Mouse (Mus musculus) liver, postnatal 0 days (tissue): ENCODE data around the gene Spin1. TPM values are rescaled to one million over a fixed set of nuclear protein-coding genes. Genes with fewer than 3 reads are reported as not detected.

Experiments
- ATAC-seq: fragments of 200-750 bp; cut with Nextera tagmentation; 2 replicates; pipeline ENCODE4 v1.8.0; 2017; ENCODE audit warnings: mild to moderate bottlenecking, moderate library complexity
- DNase-seq: peaks from one replicate; pipeline ENCODE4 v3.0.0-alpha.2; 2016
- H3K27ac ChIP-seq: fragments of 300-500 bp; sonication (generic); 2 replicates; pipeline ENCODE4 v1.5.1; 2014; ENCODE audit warnings: antibody characterized with exemption, moderate library complexity, mild to moderate bottlenecking, low read depth
- H3K27me3 ChIP-seq: fragments of 300-500 bp; sonication (generic); 2 replicates; pipeline ENCODE4 v1.6.1; 2014; ENCODE audit warnings: low read length, control low read depth, mixed read lengths; ENCODE audit not compliant: insufficient read depth
- H3K36me3 ChIP-seq: fragments of 300-500 bp; sonication (generic); replicated peaks from 2 replicates; pipeline ENCODE4 v1.6.1; 2014; ENCODE audit warnings: mild to moderate bottlenecking, control low read depth, low read length, moderate library complexity, mixed read lengths; ENCODE audit not compliant: insufficient read depth
- H3K4me1 ChIP-seq: fragments of 300-500 bp; sonication (generic); 2 replicates; pipeline ENCODE4 v1.6.1; 2014; ENCODE audit warnings: antibody characterized with exemption, mild to moderate bottlenecking, control low read depth; ENCODE audit not compliant: insufficient read depth
- H3K4me2 ChIP-seq: fragments of 300-500 bp; sonication (generic); 2 replicates; pipeline ENCODE4 v1.6.1; 2014; ENCODE audit warnings: low read depth, mild to moderate bottlenecking, low read length, moderate library complexity, mixed read lengths
- H3K4me3 ChIP-seq: fragments of 300-500 bp; sonication (generic); 2 replicates; pipeline ENCODE4 v1.5.1; 2014; ENCODE audit warnings: low read depth, low read length
- H3K9ac ChIP-seq: fragments of 300-500 bp; sonication (generic); replicated peaks from 2 replicates; pipeline ENCODE4 v1.6.1; 2014; ENCODE audit warnings: mild to moderate bottlenecking, moderate library complexity
- H3K9me3 ChIP-seq: fragments of 300-500 bp; sonication (generic); 2 replicates; pipeline ENCODE4 v1.6.1; 2016; ENCODE audit warnings: mild to moderate bottlenecking, control low read depth, low read length, mixed read lengths
- CTCF ChIP-seq: sonication (generic); IDR thresholded peaks from 2 replicates; pipeline ENCODE4 v1.5.1; 2016; ENCODE audit warnings: antibody characterized with exemption, low read depth
- EP300 ChIP-seq: IDR thresholded peaks from 2 replicates; pipeline ENCODE4 v1.6.1; 2016; ENCODE audit warnings: antibody characterized with exemption, low read depth, mild to moderate bottlenecking
- WGBS: fragments of 180-500 bp; shearing (Covaris S2); extraction: QIAGEN DNeasy Blood & Tissue Kit; methylation state at CpG from one replicate; pipeline ENCODE4 v1.1.7; 2014; ENCODE audit not compliant: insufficient replicate concordance; 5-methylcytosine and 5-hydroxymethylcytosine counted together
- polyA plus RNA-seq: library from polyadenylated mRNA; unstranded; fragments of >200 nt; fragmentation: Nextera tagmentation; extraction: Ambion mirVana; gene quantifications from 2 replicates; pipeline ENCODE4 v1.2.1, GENCODE M21; 2015

Gene Spin1
- polyA plus RNA-seq = 11.7 and 12.6 TPM in 2 replicates

DNA sequence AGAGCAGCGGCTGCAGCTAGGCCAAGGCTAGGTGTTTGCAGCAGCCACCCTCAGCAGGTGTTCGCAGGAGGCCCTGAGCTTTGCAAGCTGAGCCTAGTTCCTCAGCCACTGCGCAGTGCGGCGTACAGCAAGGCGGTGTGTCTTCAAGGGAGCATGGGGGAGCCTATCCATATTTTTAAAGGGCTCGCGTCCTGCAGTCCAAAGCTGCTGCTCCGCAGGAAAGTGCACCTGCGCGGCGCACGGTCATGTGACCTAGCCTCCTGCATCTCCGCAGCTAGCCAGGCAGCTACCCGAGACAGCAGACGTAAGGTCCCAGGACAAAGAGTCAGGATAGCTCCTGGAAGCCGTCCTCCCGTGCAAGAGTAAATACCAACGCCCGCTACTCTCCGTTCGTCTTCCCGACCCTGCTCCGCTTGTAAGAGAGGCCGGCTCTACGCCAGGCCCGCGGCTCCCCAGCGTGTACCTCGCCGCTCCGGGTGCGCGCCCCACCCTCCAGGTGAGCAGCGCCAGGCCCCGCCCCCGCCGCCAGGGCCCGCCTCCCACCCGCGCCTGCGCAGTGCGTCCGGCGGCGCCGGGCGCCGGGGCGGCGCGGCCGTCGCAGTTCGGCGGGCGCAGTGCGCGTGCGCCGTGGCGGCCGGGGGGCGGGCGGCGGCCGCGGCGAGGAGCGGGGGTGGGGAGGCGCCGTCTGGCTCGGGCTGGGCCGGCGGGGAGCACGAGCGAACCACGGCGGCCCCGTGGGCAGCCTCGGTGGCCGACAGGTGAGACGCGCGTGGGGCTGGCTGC is at the start of gene Spin1:
Spin1 (plus strand) TSS at position 648 of the 783 bp plus-strand sequence.
- peak within 1 kb of the TSS; percentile 85 for H3K4me3 ChIP-seq
- H3K27ac ChIP-seq = peak within 1 kb of the TSS; percentile 94
- H3K36me3 ChIP-seq = no peaks in the 10 kb centered on the region
- H3K27me3 ChIP-seq = no peaks in the 10 kb centered on the region
- peak; percentile 88 for ATAC-seq
- DNase-seq = peak; percentile 85
- H3K4me1 ChIP-seq = peaks cover 22% of the 10 kb centered on the region
- H3K9ac ChIP-seq = peak within 1 kb of the TSS; percentile 75
- no peaks in the 10 kb centered on the region for H3K9me3 ChIP-seq
- WGBS = 2% methylated on average over 66 of the region's 85 CpGs
- peak within 1 kb of the TSS; percentile 97 for H3K4me2 ChIP-seq
- TF ChIP-seq CTCF = no peak
- no peak for TF ChIP-seq EP300

DNA sequence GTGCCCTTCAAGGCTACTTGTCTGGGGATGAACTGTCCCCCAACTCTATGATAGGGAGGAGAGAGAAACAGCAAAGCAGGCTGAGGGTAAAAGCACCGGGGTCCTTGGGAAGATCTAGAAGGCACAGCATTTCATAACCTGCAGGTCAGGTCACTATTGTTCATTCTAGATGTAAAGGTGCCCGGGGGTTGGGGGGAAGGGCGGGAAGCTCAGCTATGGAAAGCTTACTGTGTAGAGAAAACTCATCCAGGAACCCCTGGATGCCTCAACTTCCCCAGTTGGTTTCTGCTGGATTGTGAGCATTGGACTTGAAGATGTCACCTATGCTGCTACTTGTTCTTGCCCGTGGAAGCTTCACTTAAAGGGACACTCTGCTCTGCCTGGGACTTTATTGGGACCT is 49.7 kb upstream of the Spin1 start:
- H3K4me2 ChIP-seq = no peak overlapping the region
- no peaks in the 10 kb centered on the region for H3K27me3 ChIP-seq
- H3K4me3 ChIP-seq = no peak overlapping the region
- WGBS = 75% methylated on average over 4 of the region's 4 CpGs
- H3K9ac ChIP-seq = no peak overlapping the region
- DNase-seq (no peak), ATAC-seq (no peak)
- H3K9me3 ChIP-seq = no peaks in the 10 kb centered on the region
- no peaks in the 10 kb centered on the region for H3K36me3 ChIP-seq
- no peak for TF ChIP-seq EP300
- TF ChIP-seq CTCF = no peak
- H3K27ac ChIP-seq = no peak overlapping the region
- no peaks in the 10 kb centered on the region for H3K4me1 ChIP-seq

DNA sequence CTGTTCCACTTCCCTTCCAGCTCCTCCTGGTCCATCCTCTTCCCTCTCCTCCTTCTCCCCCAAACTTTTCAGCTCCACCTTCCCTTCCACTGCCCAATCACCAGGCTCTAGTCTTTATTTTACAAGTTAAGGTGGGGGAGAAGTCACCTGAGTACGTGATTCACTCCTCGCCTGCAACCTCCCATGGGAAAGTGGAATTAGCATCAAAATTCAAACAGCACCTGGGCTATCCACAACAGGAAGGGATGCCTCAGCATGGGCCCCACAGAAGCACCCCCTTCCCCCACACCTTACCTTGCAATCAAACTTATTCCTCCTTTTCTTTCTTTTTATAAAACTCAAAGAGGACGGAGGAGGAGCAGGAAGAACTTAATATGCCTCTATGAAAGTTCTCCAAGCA is 48.3 kb upstream of the Spin1 start:
- Histone ChIP-seq H3K27ac (no peak overlapping the region), H3K36me3 (no peaks in the 10 kb centered on the region), H3K9me3 (no peaks in the 10 kb centered on the region), H3K4me3 (no peak overlapping the region), H3K9ac (no peak overlapping the region), H3K27me3 (no peaks in the 10 kb centered on the region), H3K4me2 (no peak overlapping the region), H3K4me1 (no peaks in the 10 kb centered on the region)
- ATAC-seq (no peak), DNase-seq (no peak)
- no peak for TF ChIP-seq CTCF
- no peak for TF ChIP-seq EP300
- WGBS = 62% methylated on average over 3 of the region's 3 CpGs

DNA sequence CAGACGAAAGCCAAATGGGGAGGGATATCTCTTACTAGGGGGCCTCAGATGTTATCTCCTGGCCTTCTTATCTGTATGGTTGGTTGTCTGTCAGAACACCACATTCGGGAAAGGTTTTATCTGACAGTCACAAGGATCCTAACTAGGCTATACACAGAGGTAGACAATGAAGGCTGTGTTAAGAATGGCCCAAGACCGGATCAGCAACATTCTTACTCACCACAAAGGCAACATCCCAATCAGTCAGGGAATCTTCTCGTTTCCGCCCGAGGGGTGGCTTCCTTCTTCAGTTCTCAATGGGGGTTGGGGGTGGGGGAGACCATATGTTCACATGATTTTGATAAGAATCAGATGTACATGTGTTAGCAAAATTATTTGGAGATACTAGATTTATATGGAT is 37.7 kb upstream of the Spin1 start:
- H3K27ac ChIP-seq = no peak overlapping the region

DNA sequence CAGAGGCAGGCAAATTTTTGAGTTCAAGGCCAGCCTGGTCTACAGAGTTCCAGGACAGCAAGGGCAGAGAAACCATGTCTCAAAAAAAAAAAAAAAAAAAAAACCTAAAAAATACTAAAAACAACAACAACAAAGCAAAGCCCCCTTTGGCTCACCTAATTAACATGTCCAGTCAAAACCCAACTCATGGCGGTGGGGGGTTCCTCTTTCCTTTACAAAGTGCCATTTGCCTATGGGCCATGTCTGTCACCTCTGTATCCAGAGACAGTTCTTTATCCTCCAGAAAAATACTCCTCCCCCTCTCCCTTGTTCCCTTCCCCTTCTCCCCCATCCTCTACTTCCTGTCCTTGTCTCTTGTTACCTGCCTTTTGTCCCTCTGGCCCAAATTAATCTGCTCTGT is 37.0 kb upstream of the Spin1 start:
- Histone ChIP-seq H3K9me3 (no peaks in the 10 kb centered on the region), H3K27me3 (no peaks in the 10 kb centered on the region), H3K36me3 (no peaks in the 10 kb centered on the region), H3K9ac (no peak overlapping the region), H3K27ac (peak overlapping the region; percentile 34; the same call in 1 of the 2 replicates), H3K4me2 (no peak overlapping the region), H3K4me1 (no peaks in the 10 kb centered on the region), H3K4me3 (no peak overlapping the region)
- DNase-seq = no peak
- 80% methylated on average over 1 of the region's 1 CpGs for WGBS
- ATAC-seq = no peak
- TF ChIP-seq CTCF = no peak
- TF ChIP-seq EP300 = no peak

More for the DNA sequence above, 37.7 kb upstream of the Spin1 start:
- Histone ChIP-seq H3K27me3 (no peaks in the 10 kb centered on the region), H3K4me3 (no peak overlapping the region), H3K4me2 (no peak overlapping the region), H3K36me3 (no peaks in the 10 kb centered on the region), H3K9ac (no peak overlapping the region), H3K4me1 (no peaks in the 10 kb centered on the region), H3K9me3 (no peaks in the 10 kb centered on the region)
- TF ChIP-seq EP300 (no peak), CTCF (no peak)
- WGBS = 44% methylated on average over 6 of the region's 6 CpGs
- no peak for ATAC-seq
- DNase-seq = no peak

DNA sequence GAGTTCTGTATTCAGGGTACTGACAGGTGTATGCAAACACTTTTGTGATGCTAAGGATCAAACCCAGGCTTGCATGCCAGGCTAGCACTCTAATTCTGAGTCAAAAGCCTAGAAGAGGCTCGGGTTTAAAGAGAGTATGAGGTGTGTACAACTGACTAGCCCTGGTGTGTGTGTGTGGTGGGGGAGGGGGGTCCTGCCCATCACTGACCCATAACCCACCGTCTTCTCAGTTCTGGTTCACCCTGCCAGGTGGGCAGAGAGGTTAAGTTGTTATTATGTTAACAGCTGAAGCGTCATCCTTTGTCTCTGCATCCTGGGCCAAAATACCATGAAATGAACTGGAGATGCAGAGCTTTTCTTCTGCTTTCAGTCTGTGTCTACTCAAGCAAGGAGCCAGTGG is 36.3 kb upstream of the Spin1 start:
- H3K4me1 ChIP-seq = no peaks in the 10 kb centered on the region
- H3K36me3 ChIP-seq = no peaks in the 10 kb centered on the region
- peak overlapping the region; percentile 34; the same call in 1 of the 2 replicates for H3K27ac ChIP-seq
- no peaks in the 10 kb centered on the region for H3K9me3 ChIP-seq
- DNase-seq (peak; percentile 22), ATAC-seq (no peak)
- no peaks in the 10 kb centered on the region for H3K27me3 ChIP-seq
- no peak overlapping the region for H3K9ac ChIP-seq
- WGBS = 74% methylated on average over 3 of the region's 3 CpGs
- no peak overlapping the region for H3K4me2 ChIP-seq
- no peak overlapping the region for H3K4me3 ChIP-seq
- TF ChIP-seq CTCF (no peak), EP300 (no peak)
